Mouse (Mus musculus) lung, postnatal 14 days (tissue): Measurements from ENCODE around the gene Hist1h2bb.

Source experiments
- DNase-seq: peaks from one replicate; pipeline ENCODE4 v3.0.0; 2021

Gene Hist1h2bb

DNA sequence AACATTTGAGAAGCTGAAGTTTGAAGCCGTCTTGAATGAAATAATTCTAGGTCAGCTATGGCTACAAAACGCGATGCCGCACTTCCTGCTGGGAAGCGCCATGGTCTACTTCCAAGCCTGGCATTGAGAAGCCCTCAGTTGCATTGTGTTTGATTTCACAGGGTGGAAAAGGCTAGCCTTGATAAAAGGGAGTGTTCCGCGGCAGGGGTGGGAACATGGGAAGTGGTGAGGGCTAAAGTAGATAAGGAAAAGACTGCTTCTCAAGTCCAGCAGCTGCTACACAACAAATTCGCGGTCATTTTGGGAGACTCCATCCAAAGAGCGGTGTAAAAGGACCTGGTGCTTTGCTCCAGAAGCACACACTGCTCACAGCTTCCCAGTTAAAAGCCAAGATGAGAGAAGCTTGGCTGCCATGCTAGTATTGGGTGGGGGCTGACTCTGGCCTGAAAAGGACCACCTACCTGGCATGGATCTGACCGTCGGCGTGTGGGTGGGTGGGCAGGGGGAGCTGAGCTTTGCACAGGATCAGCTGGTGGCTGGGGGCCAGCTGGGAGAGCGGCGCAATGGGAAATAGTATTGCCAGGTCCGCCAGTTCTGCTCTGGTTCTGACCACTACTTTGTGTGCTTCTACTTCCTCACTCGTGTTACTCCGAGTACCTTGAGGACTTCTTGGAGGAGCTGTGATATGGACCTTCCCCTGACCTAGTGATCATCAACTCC, 17.9 kb upstream of the Hist1h2bb start:
- no peak for DNase-seq

DNA sequence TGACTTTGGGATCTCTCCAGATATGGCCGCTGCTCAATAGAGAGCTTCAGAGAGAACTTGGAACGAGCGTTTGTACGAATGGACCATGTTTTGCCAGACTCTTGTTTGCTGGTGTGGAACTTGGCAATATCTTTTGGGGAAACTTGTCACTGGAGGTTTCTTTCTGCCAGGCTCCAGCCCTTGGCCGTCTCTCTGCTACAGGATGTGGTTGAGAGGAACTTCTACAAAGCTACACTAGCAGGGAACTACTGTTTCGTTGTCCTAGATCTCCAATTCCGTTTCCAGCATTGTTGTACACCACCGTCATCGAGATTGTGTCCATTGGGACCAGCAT, 17.4 kb upstream of the Hist1h2bb start:
- no peak for DNase-seq

DNA sequence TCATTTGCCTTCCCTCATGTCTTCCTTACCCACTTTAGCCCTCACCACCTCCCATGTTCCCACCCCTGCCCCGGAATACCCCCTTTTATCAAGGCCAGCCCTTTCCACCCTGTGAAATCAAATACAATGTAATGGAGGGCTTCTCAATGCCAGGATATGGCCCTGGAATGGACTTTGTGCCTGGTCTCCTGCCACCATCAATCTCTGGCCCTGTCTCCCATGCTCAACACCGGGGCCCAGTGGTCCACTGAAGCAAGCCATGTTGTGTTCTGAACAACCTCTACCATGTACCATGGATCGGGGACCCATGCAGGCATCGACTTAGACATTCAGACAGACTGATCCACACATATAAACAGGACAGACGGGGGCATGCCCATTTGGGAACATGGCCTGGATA, 16.8 kb upstream of the Hist1h2bb start:
- DNase-seq = no peak

DNA sequence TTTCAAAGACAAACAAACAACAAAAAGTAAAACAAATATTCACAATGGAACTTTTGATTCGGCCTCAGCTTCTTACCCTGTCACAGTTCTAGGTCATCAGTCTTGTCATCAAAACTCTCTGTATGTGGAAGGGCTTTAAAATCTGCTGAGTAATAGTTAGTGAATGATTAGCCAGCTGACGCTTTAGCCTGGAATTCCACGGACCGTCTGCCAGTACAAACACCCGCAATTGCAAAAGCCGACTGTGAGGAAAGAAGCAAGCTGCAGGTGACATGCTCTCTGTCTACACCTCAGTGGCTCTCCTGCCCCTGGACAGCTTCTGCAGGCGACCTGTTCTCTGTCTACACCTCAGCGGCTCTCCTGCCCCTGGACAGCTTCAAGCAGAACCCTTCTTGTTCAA, 16.1 kb upstream of the Hist1h2bb start:
- no peak for DNase-seq

DNA sequence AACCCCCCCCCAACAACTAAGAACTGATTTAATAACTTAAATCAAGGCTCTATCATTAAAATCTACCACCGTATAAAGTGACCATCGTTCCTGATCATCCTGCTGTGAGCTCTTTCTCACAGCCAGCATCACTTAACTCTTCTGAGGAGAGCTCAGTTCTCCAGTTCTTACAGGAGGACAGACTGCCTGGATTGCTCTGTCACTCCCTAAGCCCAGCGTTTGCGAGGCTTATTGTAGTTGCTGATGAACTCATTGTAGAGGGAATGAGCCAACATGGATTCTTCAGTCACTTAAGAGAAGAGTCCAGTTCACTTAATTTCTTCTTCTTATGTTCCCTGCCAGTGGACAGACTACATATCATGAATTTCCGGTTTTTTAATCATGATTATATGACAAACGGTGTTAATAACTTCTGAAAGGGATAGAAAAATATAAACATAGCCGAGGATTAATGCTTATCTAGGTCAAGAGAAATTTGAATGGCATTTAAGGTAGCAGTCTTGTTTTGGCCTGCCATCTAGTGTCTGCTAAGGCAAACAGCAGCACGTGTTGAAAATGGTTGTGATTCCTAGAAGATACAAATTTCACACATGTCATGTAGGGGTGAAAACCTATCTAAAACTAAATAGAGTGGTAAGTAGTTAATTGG, 14.3 kb upstream of the Hist1h2bb start:
- DNase-seq = no peak

DNA sequence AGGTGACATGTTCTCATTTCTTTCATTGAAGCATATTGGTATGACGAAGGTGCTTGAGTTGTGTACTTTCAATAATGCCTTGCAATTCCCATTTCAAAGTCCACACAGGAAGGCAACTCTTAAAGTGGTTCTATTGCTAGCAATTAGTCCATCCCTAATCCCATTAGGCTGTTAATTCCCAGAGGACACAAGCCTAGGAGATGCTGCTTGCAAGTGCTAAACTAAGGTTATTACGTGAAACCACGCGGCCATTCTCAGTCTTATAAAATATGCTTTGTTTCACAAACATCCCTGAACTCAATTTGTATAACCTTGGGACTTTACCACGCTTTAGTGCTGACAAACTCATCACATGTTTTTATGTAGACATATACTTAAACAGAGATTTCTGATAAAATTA, 9.4 kb upstream of the Hist1h2bb start:
- no peak for DNase-seq

DNA sequence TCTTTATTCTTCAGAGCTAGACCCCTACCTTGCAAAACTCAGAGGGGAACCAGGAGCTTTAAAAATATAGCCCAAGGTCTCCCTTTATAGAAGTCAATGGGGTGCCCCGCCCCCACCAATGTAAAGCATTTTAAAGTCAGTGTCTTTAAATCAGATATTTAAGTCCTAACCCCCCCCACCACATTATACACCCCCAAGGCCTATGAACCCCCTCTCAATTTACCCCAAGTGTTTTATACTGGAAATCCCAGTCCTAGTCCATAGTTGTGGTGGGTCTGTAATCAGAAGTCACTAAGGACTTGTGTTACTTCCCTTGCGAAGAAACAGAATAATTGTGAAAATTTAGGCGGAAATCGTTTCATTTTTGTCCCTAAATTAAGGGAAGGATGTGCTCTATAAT, 8.5 kb upstream of the Hist1h2bb start:
- no peak for DNase-seq

DNA sequence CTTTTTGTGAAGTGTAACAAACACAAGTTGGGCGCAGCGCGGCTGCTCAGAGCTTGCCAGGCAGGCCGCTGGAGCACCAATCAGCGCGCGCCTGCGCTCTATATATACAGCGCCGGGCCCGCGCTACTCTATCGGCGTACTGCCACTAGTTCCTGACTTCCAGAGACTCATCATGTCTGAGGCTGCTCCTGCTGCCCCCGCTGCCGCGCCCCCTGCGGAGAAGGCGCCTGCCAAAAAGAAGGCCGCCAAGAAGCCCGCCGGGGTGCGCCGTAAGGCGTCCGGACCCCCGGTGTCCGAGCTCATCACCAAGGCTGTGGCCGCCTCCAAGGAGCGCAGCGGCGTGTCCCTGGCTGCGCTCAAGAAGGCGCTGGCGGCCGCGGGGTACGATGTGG, 7.9 kb upstream of the Hist1h2bb start, which contains the start of gene Hist1h1c:
Gene Hist1h1c, plus strand, starts transcription at position 132 of the 392 bp plus-strand sequence.
- peak; percentile 91 for DNase-seq

DNA sequence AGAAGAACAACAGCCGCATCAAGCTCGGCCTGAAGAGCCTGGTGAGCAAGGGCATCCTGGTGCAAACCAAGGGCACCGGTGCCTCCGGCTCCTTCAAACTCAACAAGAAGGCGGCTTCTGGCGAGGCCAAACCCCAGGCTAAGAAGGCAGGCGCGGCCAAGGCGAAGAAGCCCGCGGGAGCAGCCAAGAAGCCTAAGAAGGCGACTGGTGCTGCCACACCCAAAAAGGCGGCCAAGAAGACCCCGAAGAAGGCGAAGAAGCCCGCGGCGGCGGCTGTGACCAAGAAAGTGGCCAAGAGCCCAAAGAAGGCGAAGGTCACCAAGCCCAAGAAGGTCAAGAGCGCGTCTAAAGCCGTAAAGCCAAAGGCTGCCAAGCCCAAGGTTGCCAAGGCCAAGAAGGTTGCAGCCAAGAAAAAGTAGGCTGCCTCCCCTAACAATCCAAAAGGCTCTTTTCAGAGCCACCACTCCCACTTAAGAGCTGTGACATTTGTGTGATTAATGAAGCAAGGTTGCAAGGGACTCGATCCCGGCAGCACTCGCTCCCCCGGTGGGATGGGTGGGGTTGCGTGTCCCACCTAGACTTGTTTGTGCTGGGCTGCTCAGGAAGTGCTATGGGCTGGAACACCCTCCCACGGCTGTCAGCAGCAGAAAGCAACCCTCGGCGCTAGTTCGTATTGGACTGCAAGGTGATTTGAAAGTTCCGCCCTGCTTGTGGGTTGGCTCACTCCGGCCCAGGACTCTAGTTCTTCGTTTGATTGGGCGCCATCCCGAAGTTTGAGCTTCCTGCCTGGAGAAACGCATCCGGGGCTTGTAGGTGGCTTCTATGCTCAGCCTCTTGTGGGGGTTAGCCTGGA, 7.2 kb upstream of the Hist1h2bb start:
- DNase-seq = peak; percentile 92

DNA sequence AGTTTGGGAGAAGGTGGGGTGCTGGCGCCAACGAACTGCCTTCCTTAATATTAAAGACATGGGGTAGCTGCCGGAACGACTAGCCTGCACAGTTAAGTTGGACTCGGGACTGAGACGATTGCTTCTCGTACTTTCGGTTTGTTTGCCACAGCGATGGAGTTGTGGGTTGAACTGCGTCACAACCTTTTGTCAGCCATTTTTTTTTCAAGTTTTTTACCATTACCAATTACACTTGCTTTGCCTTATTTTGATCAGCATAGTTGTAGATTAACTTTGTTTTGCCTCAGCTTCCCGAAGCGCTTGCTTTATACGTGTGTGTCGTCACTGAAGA, 6.6 kb upstream of the Hist1h2bb start:
- DNase-seq = no peak

DNA sequence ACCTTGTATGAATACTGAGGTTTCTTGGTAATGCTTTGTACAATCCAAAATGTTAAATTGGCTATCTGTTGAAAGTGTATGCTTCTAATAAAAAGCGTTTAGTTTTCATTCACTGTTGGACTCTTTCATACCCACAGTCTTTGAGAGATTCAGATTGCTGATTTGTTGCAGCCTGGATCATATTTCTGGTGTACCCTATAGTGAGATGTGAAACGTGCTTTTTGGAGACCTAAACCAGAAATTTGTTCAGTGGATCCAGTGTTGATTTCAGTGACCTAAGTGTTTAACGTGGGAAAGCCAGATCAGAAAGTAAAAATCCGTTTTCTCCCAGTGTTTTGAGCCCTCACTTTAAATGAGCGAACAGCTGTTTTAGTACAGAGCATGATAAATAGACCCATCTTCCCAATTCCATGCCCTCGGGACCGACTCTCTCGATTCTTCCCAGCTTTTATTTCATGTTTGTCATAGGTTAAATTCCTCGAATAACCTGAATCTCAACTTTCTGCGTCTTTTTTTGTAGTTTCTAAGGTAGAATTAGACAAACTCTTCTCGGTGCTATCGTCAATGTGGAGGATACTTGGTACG, 6.2 kb upstream of the Hist1h2bb start:
- no peak for DNase-seq

DNA sequence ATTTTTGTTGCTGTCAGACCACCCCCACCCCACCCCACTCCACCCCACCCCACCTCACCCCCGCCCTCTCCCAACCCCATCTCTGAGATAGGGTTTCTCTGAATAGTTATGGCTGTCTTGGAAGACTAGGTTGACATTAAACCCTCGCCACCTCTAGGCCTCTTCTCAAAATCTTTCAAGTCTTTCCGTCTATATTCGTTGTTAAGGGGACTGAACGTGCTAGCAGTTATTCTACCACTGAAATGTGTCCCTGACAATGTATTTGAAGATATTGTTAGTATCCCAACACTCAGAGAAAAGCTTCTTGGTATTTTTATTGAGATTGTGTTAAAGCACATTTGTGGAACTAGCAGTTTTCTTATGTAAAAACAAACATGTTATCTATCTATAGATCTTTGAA, 5.6 kb upstream of the Hist1h2bb start:
- DNase-seq = no peak

DNA sequence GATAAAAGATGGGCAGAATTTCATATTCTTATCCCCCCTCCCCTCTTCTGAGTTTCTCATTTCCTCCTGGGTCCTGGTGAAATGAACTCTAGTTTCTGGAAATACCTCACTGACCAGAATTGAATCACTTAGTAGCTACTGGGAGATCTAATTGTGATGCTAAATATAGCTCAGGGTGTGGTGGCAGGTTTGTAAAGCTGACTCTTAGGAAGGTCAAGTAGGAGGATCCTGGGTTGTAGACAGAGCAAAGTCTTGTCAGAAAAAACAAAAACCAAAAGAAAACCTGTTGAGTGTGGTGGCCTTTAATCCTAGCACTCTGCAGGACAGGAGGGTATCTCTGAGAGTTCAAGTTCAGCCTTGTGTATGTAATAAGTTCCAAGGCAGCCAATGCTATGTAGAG, 4.5 kb upstream of the Hist1h2bb start:
- no peak for DNase-seq

DNA sequence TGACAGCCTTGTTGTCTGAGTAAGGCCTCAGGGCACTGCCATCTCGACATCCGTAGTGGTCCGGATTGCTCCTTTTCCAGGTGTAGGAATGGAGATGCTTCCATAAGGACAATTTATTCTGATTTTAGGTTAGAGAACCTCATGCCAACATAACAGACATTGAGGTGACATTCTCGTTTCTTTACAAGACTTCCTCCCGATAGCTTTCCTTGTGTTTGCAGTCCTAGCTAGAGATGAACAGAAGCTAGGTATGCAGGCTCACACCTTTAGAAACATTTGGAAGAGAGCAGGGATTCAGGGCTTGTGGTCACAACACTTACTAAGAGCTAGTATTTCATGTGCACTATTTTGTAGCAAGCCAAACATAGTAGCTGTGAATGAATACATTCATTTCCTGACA, 3.3 kb upstream of the Hist1h2bb start:
- no peak for DNase-seq

DNA sequence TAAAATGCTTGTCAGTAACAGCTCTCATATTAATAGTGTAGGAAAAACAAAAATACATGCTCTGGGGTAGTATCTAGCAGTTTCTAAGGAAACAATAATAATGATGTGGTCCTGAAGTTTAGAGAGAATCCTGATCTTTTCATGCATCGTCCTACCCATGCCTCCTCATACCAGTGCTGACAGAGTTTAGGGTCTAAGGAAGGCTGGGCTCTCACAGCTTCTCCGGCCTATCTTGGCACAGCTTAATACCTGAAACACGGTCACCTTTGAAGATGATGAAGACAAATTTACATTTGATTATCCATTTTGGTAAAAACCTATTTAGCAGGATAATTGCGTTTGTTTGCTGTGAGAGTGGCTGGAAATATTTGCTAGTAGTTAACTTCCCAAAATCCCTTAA, 2.6 kb upstream of the Hist1h2bb start:
- DNase-seq = no peak

DNA sequence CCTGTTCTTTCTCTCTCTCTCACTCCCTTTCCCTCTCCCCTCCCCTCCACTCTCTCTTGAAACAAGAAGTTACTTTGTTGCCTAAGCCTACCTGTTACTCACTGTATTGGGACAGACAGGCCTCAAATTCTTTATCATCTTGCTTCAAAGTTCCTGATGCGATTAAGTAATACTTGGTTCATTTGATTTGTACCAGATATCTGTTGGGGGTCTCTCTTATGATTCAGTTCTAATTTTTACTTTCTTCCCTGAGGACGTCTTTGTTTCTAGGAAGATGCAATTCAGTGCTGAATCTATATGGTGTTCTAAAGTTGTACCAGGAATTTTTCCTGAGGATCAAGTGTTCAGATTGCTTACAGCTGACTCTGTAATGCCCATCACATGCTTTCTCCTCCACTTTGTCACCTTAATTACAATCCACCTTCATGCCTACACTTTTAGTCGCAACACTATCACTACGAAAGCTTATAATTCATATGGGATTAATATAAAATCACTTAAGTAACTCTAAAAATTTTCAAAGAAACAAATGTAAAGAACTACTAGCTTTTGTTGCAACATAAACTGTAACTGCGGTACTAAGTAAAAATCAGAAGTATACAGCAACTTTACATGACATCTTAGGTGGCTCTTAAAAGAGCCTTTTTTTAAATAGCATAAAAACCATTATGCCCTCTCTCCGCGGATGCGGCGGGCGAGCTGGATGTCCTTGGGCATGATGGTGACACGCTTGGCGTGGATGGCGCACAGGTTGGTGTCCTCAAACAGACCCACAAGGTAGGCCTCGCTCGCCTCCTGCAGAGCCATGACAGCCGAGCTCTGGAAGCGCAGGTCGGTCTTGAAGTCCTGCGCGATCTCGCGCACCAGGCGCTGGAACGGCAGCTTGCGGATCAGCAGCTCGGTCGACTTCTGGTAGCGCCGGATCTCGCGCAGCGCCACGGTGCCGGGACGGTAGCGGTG, 1.8 kb upstream of the Hist1h2bb start:
- no peak for DNase-seq

DNA sequence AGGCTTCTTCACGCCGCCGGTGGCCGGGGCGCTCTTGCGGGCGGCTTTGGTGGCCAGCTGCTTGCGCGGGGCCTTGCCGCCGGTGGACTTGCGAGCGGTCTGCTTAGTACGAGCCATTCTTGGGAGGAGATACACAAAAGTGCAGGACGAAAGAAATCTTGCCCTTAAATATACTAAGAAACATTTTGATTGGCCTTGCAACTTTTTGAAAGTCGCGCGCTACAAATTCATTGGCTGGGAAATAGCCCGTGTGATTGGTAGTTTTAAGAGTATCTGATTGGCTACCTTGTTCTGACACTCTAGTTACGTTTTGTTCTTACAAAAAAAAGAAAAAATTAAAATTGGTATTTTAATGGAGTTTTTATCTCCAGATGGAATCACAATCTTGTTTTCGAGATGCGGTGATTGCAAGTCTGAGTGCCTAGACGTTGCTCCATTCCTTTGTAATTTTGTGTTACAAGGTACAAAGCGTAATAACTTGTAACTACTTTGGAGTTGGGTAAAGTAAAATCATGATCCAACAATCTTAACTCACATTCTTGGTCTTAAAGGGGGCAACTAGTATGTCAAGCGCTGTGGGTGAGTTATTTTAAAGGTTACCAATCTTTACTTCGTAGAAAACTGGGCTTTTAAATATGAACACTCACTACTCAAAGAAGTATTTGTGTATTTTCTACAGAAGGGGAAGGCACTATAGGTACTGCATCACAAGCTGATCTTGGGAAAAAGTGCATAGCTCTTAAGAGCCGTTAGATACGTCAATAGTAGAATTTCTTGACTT, 963 bp upstream of the Hist1h2bb start, which contains the start of gene Hist1h3c:
Gene Hist1h3c, minus strand, starts transcription at position 222 of the 781 bp plus-strand sequence.
- DNase-seq = peak; percentile 88

DNA sequence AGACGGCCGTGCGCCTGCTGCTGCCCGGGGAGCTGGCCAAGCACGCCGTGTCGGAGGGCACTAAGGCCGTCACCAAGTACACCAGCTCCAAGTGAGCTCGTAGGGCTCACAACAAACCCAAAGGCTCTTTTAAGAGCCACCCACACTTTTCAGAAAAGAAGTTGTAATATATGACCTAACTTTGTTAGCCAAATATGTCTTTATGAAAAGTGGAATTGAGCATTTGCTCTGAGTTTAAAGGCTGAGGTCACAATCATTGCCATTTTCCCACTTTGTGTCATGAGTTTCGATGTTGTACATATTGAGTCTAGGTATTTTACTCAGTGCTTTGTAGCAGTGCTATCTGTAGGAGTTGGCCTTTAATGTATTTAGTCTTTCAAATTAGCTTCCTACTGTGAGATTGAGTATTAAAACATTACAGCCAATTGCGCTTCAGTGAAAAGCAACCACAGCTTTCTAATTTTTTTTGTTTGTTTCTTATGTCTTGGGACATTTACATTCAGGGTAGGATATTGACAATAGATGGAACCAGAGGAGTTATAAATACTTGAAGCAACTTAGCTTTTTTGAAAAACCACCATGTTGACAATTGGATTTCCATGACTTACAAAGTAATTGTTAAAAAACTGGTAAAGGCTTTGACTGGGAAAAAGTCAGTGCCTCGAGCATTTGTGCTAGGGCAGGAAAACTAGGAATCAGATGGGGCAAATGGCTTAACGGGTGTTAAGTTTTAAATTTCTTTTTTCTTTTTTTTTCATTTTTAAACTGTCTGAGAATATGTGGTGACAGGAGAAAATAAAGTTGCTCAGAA, 752 bp downstream of the Hist1h2bb start:
- no peak for DNase-seq

DNA sequence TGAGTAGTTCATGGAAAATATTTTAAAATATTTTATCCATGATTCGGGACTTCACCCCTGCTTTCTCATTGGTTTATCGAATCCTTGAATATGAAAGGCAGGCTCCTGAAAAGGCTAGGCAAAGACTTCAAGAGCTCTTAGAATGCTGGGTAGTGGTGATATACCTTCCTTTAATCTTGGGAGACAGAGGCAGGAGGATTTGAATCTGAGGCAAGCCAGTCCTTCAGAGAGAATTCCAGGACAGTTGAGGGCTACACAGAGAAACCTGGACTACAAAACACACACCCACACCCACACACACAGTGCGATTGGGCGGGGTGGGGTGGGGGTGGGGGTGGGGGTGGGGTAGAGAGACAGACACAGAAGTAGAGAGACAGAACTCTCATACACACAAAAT, 1.4 kb downstream of the Hist1h2bb start:
- no peak for DNase-seq

DNA sequence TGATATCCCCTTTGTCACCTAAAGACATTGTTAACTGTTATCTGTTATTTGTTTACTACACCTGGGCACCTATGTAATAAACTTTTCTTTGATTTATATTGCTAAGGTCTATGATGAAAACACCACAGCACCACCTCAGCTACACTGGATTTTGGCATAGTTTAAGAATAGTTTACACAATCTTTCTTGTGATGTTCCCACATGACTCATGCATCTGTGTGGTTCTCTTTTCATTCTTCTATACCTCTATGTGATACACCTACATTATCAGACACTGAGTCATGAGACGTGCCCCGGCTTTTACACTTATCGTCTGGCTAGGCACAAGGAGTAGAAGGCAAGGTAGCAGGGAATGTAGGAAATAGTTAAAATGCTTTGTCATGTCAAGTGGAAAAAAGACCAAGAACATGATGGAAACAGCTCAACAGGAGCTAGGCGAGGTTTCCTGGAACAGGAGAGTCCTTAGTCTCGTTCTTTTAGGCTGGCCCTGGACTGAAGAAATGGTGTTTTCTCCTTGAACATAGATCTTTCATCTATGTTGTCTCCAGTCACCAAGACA, 3.1 kb downstream of the Hist1h2bb start:
- DNase-seq = no peak
